Mouse (Mus musculus): ENCODE data around the gene Lrrk1. TPM values are rescaled to one million over a fixed set of nuclear protein-coding genes. Genes with fewer than 3 reads are reported as not detected.

Gene Lrrk1
- 15.6 and 23.9 TPM in 2 replicates for total RNA-seq (2023)

DNA sequence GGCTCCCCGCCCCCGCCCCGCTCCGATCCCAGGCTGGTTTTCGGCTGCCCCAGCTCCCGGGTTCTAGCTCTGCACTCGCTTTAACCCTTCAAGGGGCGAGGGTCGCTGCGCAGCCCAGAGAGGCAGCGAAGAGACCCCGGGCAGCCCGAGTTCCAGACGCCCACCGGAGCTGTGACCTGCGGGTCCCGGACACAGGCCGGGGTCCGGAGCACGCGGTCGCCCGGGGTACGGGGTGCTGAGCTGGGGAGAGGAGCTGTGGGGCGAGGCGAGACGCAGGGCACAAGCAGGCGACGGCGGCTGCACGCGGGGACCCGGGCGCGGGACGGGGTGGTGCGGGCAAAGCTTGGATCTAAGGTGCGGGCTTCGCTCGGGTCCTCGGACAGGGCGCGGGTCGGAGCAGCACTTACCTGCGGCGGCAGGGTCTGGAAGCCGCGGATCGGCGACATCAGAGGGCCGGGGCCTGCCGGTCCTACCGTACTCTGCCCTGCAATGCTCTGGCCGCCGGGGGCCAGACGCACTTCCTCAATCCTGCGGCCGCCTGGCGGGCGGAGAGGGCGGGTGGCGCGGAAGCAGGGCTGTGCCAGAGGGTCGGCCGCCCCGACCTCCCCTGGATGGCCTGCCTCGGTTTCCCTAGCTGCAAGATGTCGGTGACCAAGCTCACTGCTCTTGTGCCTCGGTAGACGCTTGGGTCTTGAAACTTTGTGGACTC is at the start of gene Lrrk1:
Gene Lrrk1 (minus strand): TSS at position 538 of the 709 bp plus-strand sequence.

GRCm38 (mm10) chr7:66427437-66428161 is 39.4 kb upstream of the Lrrk1 start, which contains the start of gene Aldh1a3:
TSS of gene Aldh1a3 (minus strand) at chr7:66427517.

DNA sequence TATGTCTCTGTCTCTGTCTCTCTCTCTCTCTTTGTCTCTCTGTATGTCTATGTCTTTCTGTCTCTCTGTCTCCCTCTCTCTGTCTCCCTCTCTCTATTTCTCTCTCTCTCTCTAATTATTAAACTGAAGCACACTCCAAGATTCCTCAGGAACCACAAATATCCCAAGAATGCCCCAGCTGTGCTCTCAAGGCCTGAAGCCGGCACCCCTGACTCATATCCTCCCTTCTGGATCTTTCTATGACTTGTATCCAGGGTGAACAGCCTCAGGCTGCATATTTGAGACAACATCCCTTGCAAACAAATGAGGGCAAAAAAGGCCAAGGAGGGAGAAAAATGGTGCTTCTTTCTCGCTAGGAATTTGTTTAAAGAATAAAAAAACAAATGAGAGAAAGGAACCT is 22.2 kb downstream of the Lrrk1 start, which contains the start of gene Gm10974:
Gene Gm10974 (plus strand): TSS at position 2 of the 400 bp plus-strand sequence.

Other genes starting within 250 kb of the Lrrk1 start
- not detected in 2 replicates for gene Gm10974, start 22.4 kb downstream of the Lrrk1 start, total RNA-seq (2023)
- gene Aldh1a3, start 39.2 kb upstream of the Lrrk1 start, total RNA-seq (2023): not detected in 2 replicates

All from neutrophil, adult 65 days (primary cell).